Mouse (Mus musculus) Muller cell, postnatal 12 days (primary cell): ENCODE data around the gene Akap3.

ENCODE experiments used
- DNase-seq: peaks from one replicate; pipeline ENCODE4 v3.0.0-alpha.2; 2015; ENCODE audit errors: inconsistent ontology term

The Akap3 gene

DNA sequence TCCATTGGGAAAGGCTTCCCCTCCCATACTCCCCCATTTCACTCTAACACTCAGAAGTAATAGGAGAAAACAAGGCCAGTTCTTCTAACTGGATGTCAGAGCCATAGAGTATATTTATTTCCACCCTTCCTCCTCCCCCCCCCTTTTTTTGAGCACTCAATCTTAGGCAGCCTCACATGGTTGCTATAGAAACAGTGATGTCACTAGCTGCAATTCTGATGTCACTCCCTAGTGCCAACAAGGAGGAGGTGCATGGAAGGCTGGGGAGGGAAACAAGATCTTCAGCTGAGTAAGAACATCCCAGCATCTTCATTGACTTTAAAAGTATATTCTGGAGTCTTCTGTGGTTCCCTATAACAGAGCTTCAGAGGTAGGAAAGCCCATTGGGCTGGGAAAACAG, at the start of gene Akap3:
TSS of gene Akap3 (plus strand) at position 218 of the 400 bp plus-strand sequence.
- DNase-seq = no peak

DNA sequence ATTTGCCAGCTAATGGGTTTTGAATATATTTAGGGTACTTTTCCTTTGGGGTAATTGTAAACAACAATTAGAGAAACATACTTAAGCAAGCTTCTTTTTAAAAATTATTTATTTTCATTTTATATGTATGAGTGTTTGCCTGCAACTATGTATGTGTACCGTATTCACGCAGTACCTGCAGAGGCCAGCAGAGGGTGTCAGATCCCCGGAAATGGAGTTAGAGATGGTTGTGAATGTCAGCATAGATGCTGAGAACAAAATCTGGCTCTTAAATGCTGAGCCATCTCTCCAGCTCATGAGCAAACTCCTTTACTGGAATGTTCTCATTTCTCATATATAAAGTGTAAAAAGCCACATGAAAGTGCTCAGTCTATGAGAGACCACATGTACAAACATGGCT, 46.1 kb upstream of the Akap3 start:
- DNase-seq = no peak

DNA sequence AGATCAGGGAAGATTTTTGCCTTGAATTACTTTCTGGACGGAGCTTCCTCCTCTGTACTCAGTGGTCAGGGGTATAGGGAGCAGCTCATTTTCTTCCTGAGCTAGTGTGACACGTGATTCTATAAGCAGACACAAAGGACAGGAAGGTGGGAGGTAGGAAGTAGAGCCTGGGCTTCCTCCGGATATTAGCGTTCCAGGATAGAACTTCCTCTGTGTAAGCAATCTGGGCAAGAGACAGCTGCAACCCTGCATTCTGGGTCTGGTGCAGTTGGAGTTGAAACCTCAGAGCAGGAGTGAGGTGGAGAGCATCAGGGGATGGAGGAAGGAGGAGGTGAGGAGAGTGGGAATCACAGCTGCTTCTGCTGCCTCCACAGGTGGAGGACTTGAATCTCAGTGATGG, 44.8 kb upstream of the Akap3 start:
- no peak for DNase-seq

DNA sequence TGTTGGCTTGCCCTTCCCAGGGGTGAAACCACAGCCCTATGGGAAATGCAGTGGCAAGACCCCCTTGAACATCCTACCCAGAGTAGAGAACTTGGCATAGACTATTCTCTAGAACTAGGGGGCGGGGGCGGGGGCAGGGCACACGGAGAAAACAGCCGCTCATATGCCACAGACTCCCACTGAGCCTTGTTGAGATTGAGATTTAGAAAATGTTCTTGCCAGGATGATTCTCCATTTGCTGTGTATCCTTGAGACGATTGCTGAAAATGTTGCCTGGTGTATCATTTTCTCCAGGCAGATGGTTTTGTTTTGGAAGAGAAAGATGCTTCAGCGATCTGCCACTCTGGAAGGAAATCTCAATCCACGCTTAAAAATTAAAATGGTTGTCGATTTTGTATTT, 44.3 kb upstream of the Akap3 start:
- no peak for DNase-seq

DNA sequence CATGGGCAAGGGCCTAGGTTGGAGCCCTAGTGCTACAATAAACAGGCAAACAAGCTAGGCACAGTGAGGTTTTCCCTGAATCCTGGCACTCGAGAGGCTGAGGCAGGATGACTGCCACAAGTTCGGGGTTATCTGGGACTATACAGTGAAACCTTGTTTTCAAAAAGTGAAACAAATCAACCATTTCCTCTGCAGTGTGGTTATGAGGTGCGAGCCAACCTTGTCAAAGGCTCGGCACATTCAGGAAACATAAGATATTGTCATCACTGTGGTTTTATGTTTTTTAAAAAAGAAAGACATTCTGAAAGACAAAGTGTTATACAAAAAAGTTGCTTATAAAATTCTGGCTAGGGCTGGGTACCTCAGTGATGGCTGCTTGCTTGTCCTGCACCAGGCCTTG, 41.4 kb upstream of the Akap3 start:
- DNase-seq = no peak

DNA sequence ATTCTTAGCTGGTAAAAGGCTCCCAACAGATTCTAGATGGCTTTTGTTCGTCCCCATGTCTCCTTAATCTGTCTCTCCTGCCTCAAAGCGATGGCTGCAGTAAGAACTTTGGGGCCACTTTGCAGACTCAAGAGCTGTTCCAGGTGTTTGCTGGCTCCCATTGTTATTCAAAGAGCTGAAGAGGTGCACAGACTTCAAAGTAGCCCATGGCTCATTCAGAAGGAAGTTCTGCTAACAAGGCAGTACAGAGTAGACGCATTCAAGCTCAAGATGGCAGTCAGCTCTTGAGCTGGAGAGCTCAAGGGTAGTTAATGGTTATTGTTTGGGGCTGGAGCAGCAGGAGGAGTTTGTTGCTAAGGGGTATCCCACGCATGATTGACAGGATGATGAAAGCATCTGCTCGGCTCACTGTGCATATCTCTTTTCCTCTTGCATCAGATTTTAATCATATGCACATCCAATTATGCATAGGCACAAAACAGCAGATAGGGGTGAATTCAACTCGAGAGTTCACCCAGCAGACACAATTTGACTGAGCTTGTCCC, 37.6 kb upstream of the Akap3 start:
- DNase-seq = no peak

DNA sequence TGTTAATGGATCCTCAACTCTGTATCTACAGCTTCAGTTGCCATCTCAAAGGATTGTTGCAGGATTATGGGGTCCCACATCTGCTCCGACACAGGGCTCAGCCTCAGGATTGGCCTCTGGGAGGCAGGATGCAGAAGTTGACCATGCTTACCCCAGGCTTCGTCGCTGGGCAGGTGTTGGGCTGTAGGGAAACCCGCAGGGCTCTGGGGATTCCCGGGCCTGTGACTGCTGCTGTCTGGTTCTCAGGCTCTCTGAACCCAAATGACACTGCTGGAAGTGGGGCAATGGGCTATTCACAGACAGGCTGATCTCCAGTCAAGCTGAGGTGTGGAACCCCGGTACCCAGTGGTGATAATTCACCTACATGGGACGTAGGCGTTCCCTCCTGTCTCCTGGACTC, 36.6 kb upstream of the Akap3 start:
- DNase-seq = no peak

DNA sequence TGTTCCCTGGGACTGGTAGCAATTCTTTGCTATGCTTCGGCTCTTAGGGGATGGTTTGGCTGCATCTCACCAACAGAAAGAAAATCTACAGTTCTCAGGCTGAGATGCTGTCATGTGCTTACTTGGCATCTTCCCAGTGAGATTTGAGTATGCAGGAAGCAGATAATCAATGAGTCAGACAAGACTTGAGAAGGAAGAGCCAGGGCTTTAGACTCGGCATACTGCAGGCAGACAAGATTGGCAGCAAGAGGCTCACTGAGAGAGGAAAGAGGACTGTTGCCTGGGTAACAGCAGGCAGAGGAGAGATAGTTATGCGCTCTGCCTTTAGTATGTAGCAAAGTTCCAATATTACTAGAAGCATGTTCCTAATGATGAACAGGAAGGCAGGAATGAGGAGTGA, 29.8 kb upstream of the Akap3 start:
- no peak for DNase-seq

DNA sequence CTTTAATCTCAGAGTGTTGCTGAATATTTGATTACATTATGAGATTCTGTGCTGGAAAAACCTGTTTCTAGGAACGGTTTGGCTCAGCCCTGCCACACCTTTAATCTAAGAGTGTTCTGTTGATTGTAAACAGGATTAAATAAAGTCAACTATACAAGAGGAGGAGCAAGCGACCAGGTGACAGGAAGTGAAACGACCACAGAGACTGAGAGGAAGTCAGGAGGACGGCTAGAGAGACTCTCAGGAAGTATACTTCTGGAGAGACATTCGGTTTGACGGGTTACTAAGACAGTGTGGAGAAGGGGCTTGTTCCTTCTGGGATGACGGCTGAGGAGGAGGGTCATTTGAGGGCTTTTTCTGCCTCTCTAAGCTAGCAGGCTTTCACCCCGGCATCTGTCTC, 16.3 kb upstream of the Akap3 start:
- no peak for DNase-seq

DNA sequence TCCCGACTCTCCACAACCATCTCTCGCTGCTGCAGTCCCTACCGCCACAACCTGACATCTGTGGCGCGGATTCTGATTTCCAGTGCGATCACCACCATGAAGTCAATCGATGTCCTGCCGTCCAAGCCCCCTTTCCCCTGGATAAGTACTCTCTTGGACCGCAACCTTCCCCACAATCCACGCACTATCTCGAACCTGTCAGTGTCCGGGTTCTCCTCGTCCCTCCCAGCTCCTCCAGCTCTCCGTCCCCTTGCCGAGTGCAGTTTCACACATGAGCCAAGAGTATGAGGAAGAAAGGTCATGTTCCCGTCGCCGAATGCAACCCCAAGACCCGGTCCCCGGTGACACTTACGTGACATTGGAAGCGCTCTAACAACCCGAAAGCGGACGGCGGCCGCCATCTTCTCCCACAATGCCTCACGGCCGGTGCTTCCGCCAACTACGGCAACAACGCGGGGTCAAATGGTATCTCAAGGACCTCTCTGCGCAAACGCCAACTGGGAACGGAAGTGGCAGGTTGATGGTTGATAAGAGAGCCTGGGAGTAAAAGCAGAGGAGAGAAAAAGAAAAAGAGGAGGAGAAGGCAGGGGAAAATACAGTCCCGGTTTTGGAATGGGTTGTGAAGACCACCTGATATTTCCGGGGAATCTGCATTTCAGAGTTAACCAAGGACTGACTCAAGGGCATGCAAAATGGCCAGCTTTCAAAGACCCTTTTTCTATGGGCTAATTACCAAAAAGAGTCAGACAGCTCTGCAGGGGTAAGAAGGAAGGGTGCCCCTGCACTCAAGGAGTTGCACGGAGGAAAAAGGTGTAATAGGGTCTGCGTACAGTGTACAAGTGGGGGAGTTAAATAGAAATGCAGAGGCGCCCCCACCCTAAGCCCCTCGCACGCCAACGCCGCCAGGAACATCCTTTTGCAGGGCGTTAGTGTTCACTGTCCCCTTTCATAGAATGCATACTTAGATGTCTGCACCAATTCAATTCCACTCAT, 3.9 kb upstream of the Akap3 start, which contains the start of gene Ndufa9:
TSS of gene Ndufa9 (minus strand) at position 425 of the 993 bp plus-strand sequence.
- peak; percentile 91 for DNase-seq

DNA sequence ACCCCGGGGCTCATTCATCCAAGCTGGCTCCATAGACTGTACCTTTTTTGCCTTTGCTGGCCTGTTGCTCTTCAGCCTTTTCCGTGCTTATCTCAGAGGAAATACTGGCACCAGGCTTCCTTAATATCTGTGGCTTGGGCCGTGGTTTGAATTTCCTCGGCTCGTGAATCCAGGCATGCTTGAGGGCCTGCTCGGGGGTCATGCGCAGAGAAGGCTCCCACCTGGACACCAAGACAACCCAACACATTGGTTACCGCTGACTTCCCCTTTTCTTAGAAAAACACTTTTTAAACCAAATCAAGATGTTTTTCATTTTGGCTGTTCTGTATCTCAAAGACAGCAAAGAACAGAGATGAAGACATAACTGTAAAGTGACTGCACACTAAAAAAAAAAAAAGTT, 24.2 kb downstream of the Akap3 start:
- DNase-seq = no peak

DNA sequence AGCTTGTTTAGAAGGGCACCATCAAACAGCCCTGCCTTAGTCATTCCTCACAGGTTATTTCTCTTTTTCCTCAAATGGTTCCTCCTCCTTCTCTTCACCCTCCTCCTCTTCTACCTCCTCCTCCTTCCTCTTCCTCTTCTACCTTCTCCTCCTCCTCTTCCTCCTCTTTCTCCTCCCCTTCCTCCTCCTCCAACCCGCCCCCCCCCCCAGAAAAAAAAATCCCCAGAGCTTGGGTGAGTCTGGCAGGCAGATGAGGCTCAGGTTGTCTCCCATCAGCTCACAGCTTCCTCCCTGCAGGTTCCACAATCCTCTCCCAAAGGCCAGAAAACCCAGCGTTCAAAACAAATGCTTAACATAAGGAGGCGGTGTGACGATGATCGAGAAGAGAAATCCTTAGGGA, 54.5 kb downstream of the Akap3 start:
- DNase-seq = no peak

DNA sequence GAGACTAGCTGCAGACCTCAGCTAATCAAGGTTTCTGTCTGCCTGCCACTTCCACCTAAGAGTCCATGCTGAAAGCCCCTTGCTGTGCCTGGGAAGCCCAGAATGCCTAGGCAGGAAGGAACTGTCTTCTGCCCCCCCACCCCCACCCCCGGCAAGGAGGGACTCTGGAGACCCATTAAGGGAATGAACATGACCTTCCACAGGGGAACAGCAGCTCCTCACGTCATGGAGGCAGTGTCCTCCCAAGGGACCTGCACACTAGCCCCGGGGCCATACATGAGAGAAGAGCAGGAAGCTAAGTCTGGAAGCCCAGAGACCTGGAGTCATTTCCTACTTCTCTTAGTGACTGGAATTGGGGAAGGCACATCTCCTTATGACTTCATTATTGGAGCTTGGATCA, 55.0 kb downstream of the Akap3 start:
- DNase-seq = no peak

DNA sequence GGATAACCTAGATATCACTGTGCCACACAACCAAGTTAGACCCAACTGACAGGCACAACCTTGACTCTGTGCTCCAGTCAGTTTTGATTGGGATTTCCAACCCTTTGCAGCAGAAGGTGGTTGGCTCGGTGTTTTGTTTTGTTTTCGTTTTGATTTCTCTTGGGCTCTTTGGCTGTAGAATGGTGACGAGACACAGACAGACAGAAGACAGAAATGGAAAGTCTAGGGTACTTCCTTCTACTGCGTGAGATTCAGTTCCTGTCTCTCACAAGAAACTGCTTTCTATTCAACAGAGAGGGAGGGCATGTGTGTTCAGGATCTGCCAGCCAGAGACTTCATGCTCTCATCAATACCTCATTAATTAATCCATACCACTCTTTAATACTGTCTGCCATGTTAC, 57.8 kb downstream of the Akap3 start:
- no peak for DNase-seq

DNA sequence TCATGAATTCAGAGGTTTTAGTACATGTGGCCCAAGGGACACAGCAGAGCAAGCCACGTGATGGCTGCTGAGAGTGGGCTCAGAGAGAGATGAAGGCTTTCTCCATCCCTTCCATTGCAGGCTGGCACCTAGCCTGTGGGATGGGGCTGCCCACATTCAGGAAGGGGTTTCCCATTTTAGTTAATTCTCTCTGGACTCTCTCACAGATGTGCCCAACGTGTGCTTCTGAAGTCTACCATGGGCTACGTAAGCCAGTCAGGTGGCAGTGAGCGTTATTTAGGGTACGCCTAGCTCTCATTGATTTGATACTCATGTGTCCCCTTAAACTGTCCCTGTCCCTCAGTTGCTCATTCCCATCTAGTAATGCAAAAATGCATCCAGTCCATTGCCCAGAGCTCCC, 62.0 kb downstream of the Akap3 start:
- DNase-seq = no peak

DNA sequence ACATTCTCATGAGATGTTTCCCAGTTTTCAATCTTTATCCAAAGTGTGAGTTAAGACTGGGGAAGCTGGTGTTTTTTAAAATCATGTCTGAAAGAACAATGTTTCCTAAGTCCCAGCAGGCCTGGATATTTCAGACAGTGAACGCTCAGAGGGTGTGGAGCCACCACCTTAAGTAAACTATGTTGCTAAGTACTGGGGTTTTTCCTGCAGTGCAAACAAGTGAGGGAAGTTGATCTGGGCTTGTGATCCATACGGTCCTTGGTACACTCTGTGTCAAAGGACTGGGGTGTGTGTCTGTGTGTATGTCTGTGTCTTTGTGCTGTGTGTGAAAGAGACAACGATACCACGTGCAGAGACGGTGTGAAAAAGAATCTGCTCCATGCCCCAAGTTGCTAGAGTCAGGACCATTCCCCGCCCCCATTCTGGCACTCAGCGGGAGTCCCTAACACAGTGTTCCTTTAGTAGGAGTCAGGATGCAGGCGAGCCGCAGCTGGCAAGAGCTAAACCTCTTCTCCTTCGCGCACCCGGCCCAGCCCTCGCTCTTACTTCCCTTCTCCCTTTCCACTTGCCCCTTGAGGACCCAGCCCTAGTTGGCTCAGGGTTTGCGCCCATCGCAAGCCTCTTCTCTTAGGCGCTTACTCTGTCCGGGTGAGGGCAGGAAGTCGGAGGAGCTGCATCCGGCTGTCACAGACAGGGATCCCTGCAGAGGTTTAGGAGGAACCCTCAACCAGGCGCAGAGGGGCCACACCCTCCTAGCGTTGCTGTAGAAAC, 68.4 kb downstream of the Akap3 start, which contains the start of gene Dyrk4:
TSS of gene Dyrk4 (minus strand) at position 729 of the 771 bp plus-strand sequence.
- no peak for DNase-seq
